Mouse (Mus musculus): ENCODE results near the gene Exoc1.

GRCm38 (mm10) chr5:76589311-76589710, 60.2 kb downstream of the Exoc1 start:
- no peak for TF ChIP-seq CTCF (IDR thresholded peaks at IDR 0.05; ENCODE audit: extremely low read depth, insufficient read depth, low read length)
- TF ChIP-seq POLR2A (IDR thresholded peaks at IDR 0.05; ENCODE audit: extremely low read depth, insufficient read depth, low read length), result no peak

Measured in cortical plate, adult 2 months (tissue).